Mouse (Mus musculus) fibroblast of lung, adult 2 months (primary cell): ENCODE measurements at regions not wholly inside any gene's neighbourhood (a gene's known extent, or its start where the extent isn't known, plus 50 kb on each side); places are given as distances from the start of the nearest gene placed in this dataset.

Experiments used
- DNase-seq: peaks from one replicate; pipeline ENCODE4 v3.0.0-alpha.2; 2011; ENCODE audit warnings: low read depth

DNA sequence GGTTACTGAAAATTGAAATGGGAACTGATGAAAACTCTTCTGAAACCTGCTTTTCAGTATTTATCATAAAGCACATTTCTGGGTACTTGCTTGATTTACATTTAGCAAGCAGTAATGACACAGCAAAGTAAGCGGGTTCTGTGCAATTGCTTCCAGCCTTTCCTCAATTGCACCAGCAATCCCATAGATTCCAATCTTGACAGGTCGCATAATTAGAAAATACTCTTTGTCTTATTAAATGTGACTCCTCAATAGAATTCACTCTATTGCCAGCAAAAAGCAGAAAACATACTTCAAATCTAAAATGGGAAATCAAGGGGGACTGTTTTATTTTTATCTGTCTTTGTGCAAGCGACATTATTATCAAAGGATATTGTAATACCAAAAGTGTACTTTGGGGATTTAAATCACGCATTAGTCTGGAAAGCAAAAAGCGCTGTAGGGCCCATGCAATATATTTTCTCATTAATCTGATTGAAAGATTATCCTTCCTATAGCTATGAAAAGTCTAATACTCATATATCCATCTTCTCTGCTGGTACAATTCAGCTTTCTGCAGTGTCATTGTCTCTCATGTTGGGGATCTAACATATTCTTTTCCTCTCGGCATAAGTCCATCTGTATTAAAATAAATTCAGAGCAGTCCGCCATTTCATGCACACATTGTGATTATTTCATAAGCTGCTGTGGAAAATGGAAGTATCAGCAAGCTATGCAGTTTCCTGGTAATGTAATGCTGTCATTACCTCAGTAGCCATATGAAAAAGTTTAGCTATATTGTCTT is 1305.8 kb upstream of the Gm8797 start:
- DNase-seq = no peak

- DNase-seq = peak; percentile 15
Observed at GRCm38 (mm10) chr3:4468031-4468430, 1282.6 kb upstream of the Gm8797 start.
